Mouse (Mus musculus) neural tube, embryonic 12.5 days (tissue): ENCODE measurements around the gene Rxrg. TPM values are rescaled to one million over a fixed set of nuclear protein-coding genes. Genes with fewer than 3 reads are reported as not detected.

Source experiments
- polyA plus RNA-seq: library from polyadenylated mRNA; unstranded; fragments of >200 nt; fragmentation: Nextera tagmentation; extraction: Ambion mirVana; gene quantifications from 2 replicates; pipeline ENCODE4 v1.2.1, GENCODE M21; 2016

Rxrg gene
- polyA plus RNA-seq, 1 experiment from 2014 or later: 14.1 TPM

Other genes with a start within 250 kb of the Rxrg start
- 29.6 and 30.8 TPM in 2 replicates for gene Aldh9a1, start 248.4 kb upstream of the Rxrg start, polyA plus RNA-seq
- 72.0 and 76.5 TPM in 2 replicates for gene Mgst3, start 204.5 kb upstream of the Rxrg start, polyA plus RNA-seq
- not detected in 2 replicates for gene Lrrc52, start 131.6 kb upstream of the Rxrg start, polyA plus RNA-seq
- gene Lmx1a, start 90.9 kb downstream of the Rxrg start, polyA plus RNA-seq: 2.1 and 2.3 TPM in 2 replicates